Comparison of ENCODE assay signal across 13 mouse cellular contexts in genomic region chr16:18976315-18976714, GRCm38 (mm10).
DNase-seq lines count a peak whose midpoint lies in the region; ATAC-seq lines count a peak whose summit lies in the region.
"Had no signal": no experiment of that assay in that cellular context is flagged by ENCODE, and none has a peak within 500 bp of the region (broad histone marks: within the 10 kb centered on the region; RNA-seq: fewer than 3 reads in every experiment).

No protein-coding gene starts in this region.

- H3K9me3 ChIP-seq in heart, embryonic 12.5 days (replicated peaks): peaks cover 7% of the 10 kb centered on the region; the same call in 1 of the 2 replicates
- peaks cover 10% of the 10 kb centered on the region; the same call in 1 of the 2 replicates for H3K9me3 ChIP-seq in limb, embryonic 12.5 days
- H3K9me3 ChIP-seq in limb, embryonic 10.5 days (replicated peaks): 0 out of 2 replicates have a peak, but pooled peaks cover 2% of the 10 kb centered on the region
- peaks cover 14% of the 10 kb centered on the region for H3K9me3 ChIP-seq in hindbrain, embryonic 12.5 days (replicated peaks)
- peaks cover 2% of the 10 kb centered on the region; the same call in 1 of the 2 replicates for H3K9me3 ChIP-seq in midbrain, embryonic 16.5 days (replicated peaks; ENCODE audit: control insufficient read depth, low read length, poor library complexity, severe bottlenecking)
- H3K9me3 ChIP-seq: lung, embryonic 15.5 days had no signal

- no peak overlapping the region for H3K9ac ChIP-seq in heart, embryonic 12.5 days
- no peak overlapping the region for H3K9ac ChIP-seq in limb, embryonic 12.5 days (replicated peaks)
- H3K9ac ChIP-seq in hindbrain, embryonic 12.5 days: no peak overlapping the region
- no peak overlapping the region for H3K9ac ChIP-seq in midbrain, embryonic 16.5 days (ENCODE audit: low read depth, low read length)
- H3K9ac ChIP-seq: lung, embryonic 15.5 days had no signal

- H3K27me3 ChIP-seq in heart, embryonic 12.5 days (replicated peaks): no peaks in the 10 kb centered on the region
- no peaks in the 10 kb centered on the region for H3K27me3 ChIP-seq in limb, embryonic 12.5 days
- H3K27me3 ChIP-seq in limb, embryonic 10.5 days (ENCODE audit: low read depth, poor library complexity, severe bottlenecking): no peaks in the 10 kb centered on the region
- no peaks in the 10 kb centered on the region for H3K27me3 ChIP-seq in hindbrain, embryonic 12.5 days
- H3K27me3 ChIP-seq in midbrain, embryonic 16.5 days (ENCODE audit: control insufficient read depth, insufficient read depth, low read depth, low read length): no peaks in the 10 kb centered on the region
- H3K27me3 ChIP-seq: lung, embryonic 15.5 days had no signal

- no peak overlapping the region for H3K27ac ChIP-seq in heart, embryonic 12.5 days (ENCODE audit: poor library complexity, severe bottlenecking)
- H3K27ac ChIP-seq in limb, embryonic 12.5 days: no peak overlapping the region
- H3K27ac ChIP-seq in limb, embryonic 10.5 days: no peak overlapping the region
- no peak overlapping the region for H3K27ac ChIP-seq in hindbrain, embryonic 12.5 days
- no peak overlapping the region for H3K27ac ChIP-seq in midbrain, embryonic 16.5 days (ENCODE audit: low read length)
- H3K27ac ChIP-seq: lung, embryonic 15.5 days had no signal

- ATAC-seq in heart, embryonic 12.5 days (ENCODE audit: insufficient number of reproducible peaks, low FRiP score): 0 out of 2 replicates have a peak, but pooled peaks have one; percentile 11
- ATAC-seq in limb, embryonic 12.5 days (ENCODE audit: insufficient number of reproducible peaks, insufficient read depth, low FRiP score, low TSS enrichment, low read depth): no peak
- ATAC-seq in hindbrain, embryonic 12.5 days (ENCODE audit: low FRiP score): 0 out of 2 replicates have a peak, but pooled peaks have one; percentile 32
- peak; percentile 51; the same call in 1 of the 2 replicates for ATAC-seq in midbrain, embryonic 16.5 days

- 0 out of 2 replicates have a peak overlapping the region, but pooled peaks have one; percentile 13 for H3K4me3 ChIP-seq in heart, embryonic 12.5 days
- H3K4me3 ChIP-seq in limb, embryonic 12.5 days (replicated peaks): no peak overlapping the region
- no peak overlapping the region for H3K4me3 ChIP-seq in limb, embryonic 10.5 days
- no peak overlapping the region for H3K4me3 ChIP-seq in hindbrain, embryonic 12.5 days
- H3K4me3 ChIP-seq in midbrain, embryonic 16.5 days (ENCODE audit: low read depth, low read length): peak overlapping the region; percentile 1
- H3K4me3 ChIP-seq: lung, embryonic 15.5 days had no signal

- intact Hi-C loops in heart, postnatal 36 days (cut with DNase I): no loop called here

- H3K4me2 ChIP-seq in heart, embryonic 12.5 days: peak overlapping the region; percentile 46
- H3K4me2 ChIP-seq in limb, embryonic 12.5 days: peak overlapping the region; percentile 13; the same call in 1 of the 2 replicates
- no peak overlapping the region; the same call in 1 of the 2 replicates for H3K4me2 ChIP-seq in hindbrain, embryonic 12.5 days (replicated peaks)
- no peak overlapping the region for H3K4me2 ChIP-seq in midbrain, embryonic 16.5 days (ENCODE audit: low read length)
- H3K4me2 ChIP-seq: lung, embryonic 15.5 days had no signal

- no peak for DNase-seq in heart, postnatal 36 days
- DNase-seq in limb, embryonic 10.5 days (ENCODE audit: low spot score): no peak
- no peak for DNase-seq in gastrocnemius, postnatal 10 days
- no peak for DNase-seq in lung, postnatal 14 days
- DNase-seq: adrenal gland, adult 8-10 months; cerebellum, postnatal 25 days; kidney, adult 18-20 months; liver had no signal

- H3K4me1 ChIP-seq in heart, embryonic 12.5 days (replicated peaks): peaks cover 14% of the 10 kb centered on the region
- H3K4me1 ChIP-seq in limb, embryonic 12.5 days (replicated peaks): no peaks in the 10 kb centered on the region
- no peaks in the 10 kb centered on the region for H3K4me1 ChIP-seq in limb, embryonic 10.5 days
- no peaks in the 10 kb centered on the region for H3K4me1 ChIP-seq in hindbrain, embryonic 12.5 days
- no peaks in the 10 kb centered on the region for H3K4me1 ChIP-seq in midbrain, embryonic 16.5 days (ENCODE audit: control insufficient read depth, insufficient read depth, low read length)
- H3K4me1 ChIP-seq: lung, embryonic 15.5 days had no signal

- H3K36me3 ChIP-seq in heart, embryonic 12.5 days: peaks cover 7% of the 10 kb centered on the region; the same call in 1 of the 2 replicates
- peaks cover 8% of the 10 kb centered on the region for H3K36me3 ChIP-seq in limb, embryonic 12.5 days
- H3K36me3 ChIP-seq in limb, embryonic 10.5 days: peaks cover 20% of the 10 kb centered on the region
- peaks cover 12% of the 10 kb centered on the region; the same call in 1 of the 2 replicates for H3K36me3 ChIP-seq in hindbrain, embryonic 12.5 days
- peaks cover 8% of the 10 kb centered on the region for H3K36me3 ChIP-seq in midbrain, embryonic 16.5 days (ENCODE audit: control insufficient read depth, insufficient read depth, low read length)

- whole genome bisulfite sequencing in heart, embryonic 12.5 days: 75% methylated on average over 23 of the region's 23 CpGs
- 75% methylated on average over 23 of the region's 23 CpGs for WGBS in limb, embryonic 12.5 days
- WGBS in limb, embryonic 10.5 days: 78% methylated on average over 23 of the region's 23 CpGs
- 81% methylated on average over 23 of the region's 23 CpGs for WGBS in hindbrain, embryonic 12.5 days
- WGBS in midbrain, embryonic 16.5 days: 84% methylated on average over 21 of the region's 23 CpGs

Comparison
In these comparisons a context has a peak if more than half of its experiments do, and no peak if none do; other contexts are left out.
1. H3K4me2 ChIP-seq: peak in heart, embryonic 12.5 days (single experiment) and limb, embryonic 12.5 days (single experiment); none in hindbrain, embryonic 12.5 days (single experiment) and midbrain, embryonic 16.5 days (single experiment).
2. H3K4me3 ChIP-seq: peak in heart, embryonic 12.5 days (single experiment) and midbrain, embryonic 16.5 days (single experiment); none in limb, embryonic 12.5 days (single experiment), limb, embryonic 10.5 days (single experiment) and hindbrain, embryonic 12.5 days (single experiment).